Mouse (Mus musculus): ENCODE results near the gene Shisa3. TPM values are rescaled to one million over a fixed set of nuclear protein-coding genes. Genes with fewer than 3 reads are reported as not detected.
A peak's percentile ranks its signal among the peaks of the same experiment; 100 is the strongest.

Shisa3 gene
- polyA plus RNA-seq, 1 experiment = not detected

DNA sequence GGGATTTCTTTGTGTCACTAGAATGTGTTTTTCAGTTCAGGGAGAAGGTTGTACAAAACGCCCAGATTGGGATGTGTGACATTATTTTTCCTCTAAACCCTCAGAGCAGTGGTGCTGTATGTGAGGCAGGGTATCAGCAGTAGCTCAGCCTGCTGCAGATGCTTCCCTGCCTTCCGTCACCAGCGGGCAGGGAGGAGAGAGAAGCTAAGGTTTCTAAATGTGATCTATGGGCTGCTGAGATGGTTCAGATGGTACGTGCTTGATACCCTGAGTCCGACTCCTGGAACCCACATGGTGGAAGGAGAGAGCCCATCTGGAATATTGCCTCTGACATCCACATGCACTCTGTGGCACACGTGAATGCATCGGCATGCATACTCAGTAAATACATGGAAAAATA lies 12.1 kb upstream of the Shisa3 start:
- WGBS = 83% methylated on average over 7 of the region's 7 CpGs
- Histone ChIP-seq H3K4me1 (ENCODE audit: control insufficient read depth, insufficient read depth, low read length) (no peaks in the 10 kb centered on the region), H3K4me3 (ENCODE audit: insufficient read depth, low read depth, low read length) (no peak overlapping the region), H3K27ac (ENCODE audit: insufficient read depth, low read depth, low read length) (no peak overlapping the region)
- TF ChIP-seq POLR2A (IDR thresholded peaks at IDR 0.05; ENCODE audit: insufficient read depth, low read depth, low read length) (no peak), CTCF (IDR thresholded peaks at IDR 0.05; ENCODE audit: insufficient read depth, low read depth, low read length) (no peak)

DNA sequence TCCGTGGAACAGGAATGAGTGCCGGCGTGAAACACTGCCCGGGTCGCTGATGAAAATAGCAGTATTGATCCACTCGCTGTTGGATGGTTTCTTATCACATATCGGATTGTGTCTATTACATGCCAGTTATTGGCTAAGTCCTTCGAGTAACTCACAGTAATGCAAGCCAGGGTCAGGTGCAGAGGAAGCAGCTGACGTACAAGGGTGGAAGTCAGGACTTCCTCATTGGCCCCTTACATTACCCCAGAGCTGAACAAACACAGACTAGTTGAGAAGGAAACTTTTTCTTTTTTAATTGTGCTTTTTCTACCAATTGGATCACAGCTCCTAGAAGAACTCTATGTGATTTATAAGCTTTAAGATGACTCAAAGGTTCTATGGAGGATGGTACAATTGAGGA lies 7.7 kb upstream of the Shisa3 start:
- 93% methylated on average over 9 of the region's 9 CpGs for WGBS
- Histone ChIP-seq H3K4me3 (ENCODE audit: insufficient read depth, low read depth, low read length) (no peak overlapping the region), H3K4me1 (ENCODE audit: control insufficient read depth, insufficient read depth, low read length) (no peaks in the 10 kb centered on the region), H3K27ac (ENCODE audit: insufficient read depth, low read depth, low read length) (no peak overlapping the region)
- TF ChIP-seq CTCF (IDR thresholded peaks at IDR 0.05; ENCODE audit: insufficient read depth, low read depth, low read length) (no peak), POLR2A (IDR thresholded peaks at IDR 0.05; ENCODE audit: insufficient read depth, low read depth, low read length) (no peak)

- peaks cover 16% of the 10 kb centered on the region for H3K4me1 ChIP-seq (ENCODE audit: control insufficient read depth, insufficient read depth, low read length)
- TF ChIP-seq CTCF (IDR thresholded peaks at IDR 0.05; ENCODE audit: insufficient read depth, low read depth, low read length) (no peak), POLR2A (IDR thresholded peaks at IDR 0.05; ENCODE audit: insufficient read depth, low read depth, low read length) (no peak)
- no peak overlapping the region for H3K4me3 ChIP-seq (ENCODE audit: insufficient read depth, low read depth, low read length)
- H3K27ac ChIP-seq (ENCODE audit: insufficient read depth, low read depth, low read length) = no peak overlapping the region
- WGBS = 54% methylated on average over 5 of the region's 5 CpGs
These were observed 1.7 kb upstream of the Shisa3 start for GRCm38 (mm10) chr5:67605951-67606350.

DNA sequence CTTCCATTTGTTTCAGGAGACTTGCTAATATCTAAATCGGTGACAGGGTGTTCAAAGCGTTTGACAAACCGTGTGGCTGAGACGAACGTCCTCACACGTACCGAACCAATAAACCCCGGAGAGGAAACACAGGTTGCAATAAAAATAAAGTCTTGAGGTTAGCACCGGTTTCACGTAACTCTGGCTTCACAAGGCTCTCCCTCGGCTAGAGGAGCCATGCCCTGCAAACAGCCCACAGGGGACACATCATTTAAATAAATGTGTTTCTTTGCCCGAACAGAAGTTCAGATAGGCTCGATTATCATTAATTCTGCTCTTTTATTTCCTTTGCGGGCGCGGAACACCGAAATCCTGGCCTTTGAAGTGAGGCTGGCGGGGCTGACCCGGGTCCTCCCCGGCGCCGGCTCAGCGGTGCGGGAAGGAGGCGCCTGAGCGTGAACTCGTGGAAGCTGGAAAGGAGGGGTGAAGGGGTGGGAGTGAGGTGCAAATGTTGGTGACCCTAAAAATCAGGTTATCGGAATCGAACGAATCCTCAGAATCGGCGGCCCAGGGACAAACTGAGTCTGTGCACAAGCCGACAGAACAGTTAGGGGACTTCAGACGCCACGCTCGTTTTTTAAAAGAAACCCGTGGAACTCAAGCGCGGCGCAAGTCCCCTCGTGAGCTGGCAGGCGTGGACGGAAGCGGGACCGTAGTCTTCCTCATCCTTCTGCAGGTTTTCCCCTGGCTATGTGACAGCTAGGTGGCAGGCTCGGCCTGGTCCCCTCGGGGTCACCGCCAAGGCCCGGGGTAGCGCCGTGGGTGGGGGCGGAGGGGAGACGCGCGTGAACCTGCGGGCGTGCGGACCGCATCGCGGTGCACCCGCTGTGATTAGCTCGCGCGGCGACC lies 522 bp upstream of the Shisa3 start:
- Histone ChIP-seq H3K4me1 (ENCODE audit: control insufficient read depth, insufficient read depth, low read length) (peaks cover 16% of the 10 kb centered on the region), H3K4me3 (ENCODE audit: insufficient read depth, low read depth, low read length) (peak overlapping the region; percentile 28; the same call in 1 of the 2 replicates), H3K27ac (ENCODE audit: insufficient read depth, low read depth, low read length) (no peak overlapping the region)
- no peak for TF ChIP-seq POLR2A (IDR thresholded peaks at IDR 0.05; ENCODE audit: insufficient read depth, low read depth, low read length)
- TF ChIP-seq CTCF (IDR thresholded peaks at IDR 0.05; ENCODE audit: insufficient read depth, low read depth, low read length) = no peak
- WGBS = 3% methylated on average over 66 of the region's 66 CpGs

DNA sequence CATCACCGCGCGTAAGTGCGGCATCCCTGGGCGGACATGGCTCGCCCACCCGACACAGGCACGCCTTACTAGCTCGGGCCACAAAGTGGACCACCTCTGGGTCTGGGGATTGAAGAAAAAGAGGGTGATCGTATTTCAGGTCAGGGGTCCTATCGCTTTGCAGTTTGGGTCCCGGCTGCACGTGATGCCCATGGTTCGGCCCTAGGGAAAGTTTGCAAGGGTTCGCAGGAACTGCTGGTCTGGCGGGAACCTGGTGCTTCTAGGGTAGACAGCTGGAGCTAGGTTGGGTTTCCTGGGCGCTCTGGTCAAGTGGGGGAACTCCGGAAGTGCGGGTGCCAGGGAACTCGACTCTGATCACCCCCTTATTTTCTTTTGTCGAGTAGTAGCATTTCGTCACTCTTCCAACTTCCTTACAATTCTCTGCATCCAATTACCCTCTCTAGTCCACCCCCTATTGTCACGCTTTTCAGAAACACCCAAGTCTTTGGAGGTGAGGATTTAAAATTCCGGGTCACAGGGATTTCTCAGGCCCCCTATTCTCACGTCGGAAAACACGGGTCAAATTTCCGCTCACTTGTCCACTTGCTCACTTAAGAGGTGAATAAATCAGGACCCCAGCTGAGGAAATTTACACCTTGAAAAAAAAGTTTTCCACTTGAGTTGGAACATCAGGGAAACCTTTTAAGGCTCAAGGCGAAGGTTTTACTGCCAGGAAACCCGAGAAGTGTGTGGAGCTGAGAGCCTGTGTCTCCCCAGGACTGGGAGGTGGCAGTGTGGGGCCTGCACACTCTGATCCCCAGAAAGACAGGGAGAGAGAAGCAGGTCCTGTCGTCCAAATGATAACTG lies 1.2 kb downstream of the Shisa3 start:
- peak overlapping the region; percentile 28 for H3K4me3 ChIP-seq (ENCODE audit: insufficient read depth, low read depth, low read length)
- H3K27ac ChIP-seq (ENCODE audit: insufficient read depth, low read depth, low read length) = no peak overlapping the region
- 25% methylated on average over 31 of the region's 31 CpGs for WGBS

GRCm38 (mm10) chr5:67609520-67609837 lies 1.8 kb downstream of the Shisa3 start:
- no peak overlapping the region for H3K4me3 ChIP-seq (ENCODE audit: insufficient read depth, low read depth, low read length)
- H3K27ac ChIP-seq (ENCODE audit: insufficient read depth, low read depth, low read length) = no peak overlapping the region
- H3K4me1 ChIP-seq (ENCODE audit: control insufficient read depth, insufficient read depth, low read length) = peaks cover 16% of the 10 kb centered on the region
- TF ChIP-seq CTCF (IDR thresholded peaks at IDR 0.05; ENCODE audit: insufficient read depth, low read depth, low read length) = no peak
- no peak for TF ChIP-seq POLR2A (IDR thresholded peaks at IDR 0.05; ENCODE audit: insufficient read depth, low read depth, low read length)
- 62% methylated on average over 2 of the region's 2 CpGs for WGBS

More for the DNA sequence above, 1.2 kb downstream of the Shisa3 start:
- no peak for TF ChIP-seq POLR2A (IDR thresholded peaks at IDR 0.05; ENCODE audit: insufficient read depth, low read depth, low read length)
- TF ChIP-seq CTCF (IDR thresholded peaks at IDR 0.05; ENCODE audit: insufficient read depth, low read depth, low read length) = no peak
- peaks cover 16% of the 10 kb centered on the region for H3K4me1 ChIP-seq (ENCODE audit: control insufficient read depth, insufficient read depth, low read length)

GRCm38 (mm10) chr5:67621230-67621629 lies 13.5 kb downstream of the Shisa3 start:
- TF ChIP-seq POLR2A (IDR thresholded peaks at IDR 0.05; ENCODE audit: insufficient read depth, low read depth, low read length) = no peak
- TF ChIP-seq CTCF (IDR thresholded peaks at IDR 0.05; ENCODE audit: insufficient read depth, low read depth, low read length) = no peak
- 93% methylated on average over 12 of the region's 12 CpGs for WGBS
- H3K27ac ChIP-seq (ENCODE audit: insufficient read depth, low read depth, low read length) = no peak overlapping the region
- H3K4me1 ChIP-seq (ENCODE audit: control insufficient read depth, insufficient read depth, low read length) = no peaks in the 10 kb centered on the region
- no peak overlapping the region for H3K4me3 ChIP-seq (ENCODE audit: insufficient read depth, low read depth, low read length)

- WGBS = 86% methylated on average over 9 of the region's 9 CpGs
- TF ChIP-seq POLR2A (IDR thresholded peaks at IDR 0.05; ENCODE audit: insufficient read depth, low read depth, low read length) = no peak
- no peak for TF ChIP-seq CTCF (IDR thresholded peaks at IDR 0.05; ENCODE audit: insufficient read depth, low read depth, low read length)
- H3K27ac ChIP-seq (ENCODE audit: insufficient read depth, low read depth, low read length) = no peak overlapping the region
- H3K4me3 ChIP-seq (ENCODE audit: insufficient read depth, low read depth, low read length) = no peak overlapping the region
- no peaks in the 10 kb centered on the region for H3K4me1 ChIP-seq (ENCODE audit: control insufficient read depth, insufficient read depth, low read length)
These were observed 20.7 kb downstream of the Shisa3 start for GRCm38 (mm10) chr5:67628180-67628940.

Data from olfactory bulb, adult 2 months (tissue).